Mouse (Mus musculus) left cerebral cortex, postnatal 10 days (tissue): Measurements from ENCODE around the gene Mycbp2. TPM values are rescaled to one million over a fixed set of nuclear protein-coding genes. Genes with fewer than 3 reads are reported as not detected.

ENCODE experiments used
- DNase-seq, 2 experiments: peaks; one replicate each; pipeline ENCODE4 v3.0.0; 2021 to 2022; ENCODE audit warnings: low spot score in 2 of 2, mixed read lengths in 1 of 2; ENCODE audit errors: extremely low spot score in 1 of 2
- intact Hi-C: fragments of 180-260 bp; cut with DNase I; formaldehyde crosslinking; loops from one replicate; pipeline ENCODE4 v1.15.1; 2025
- total RNA-seq, 2 experiments: library from RNA; stranded (reverse); gene quantifications; 2 replicates each; pipeline ENCODE4 v1.2.3; 2021

Gene Mycbp2
- total RNA-seq, 2 experiments from 2014 or later, result 165 to 170 TPM

GRCm38 (mm10) chr14:103296227-103296626 is 50.4 kb downstream of the Mycbp2 start:
- intact Hi-C loops, result no loop called here
- DNase-seq, result no peak

GRCm38 (mm10) chr14:103286650-103287049 is 60.0 kb downstream of the Mycbp2 start:
- intact Hi-C loops, result no loop called here

GRCm38 (mm10) chr14:103276667-103277066 is 69.9 kb downstream of the Mycbp2 start:
- intact Hi-C loops, result no loop called here
- DNase-seq, result no peak

More at GRCm38 (mm10) chr14:103286650-103287049, 60.0 kb downstream of the Mycbp2 start:
- no peak for DNase-seq

- no peak for DNase-seq
- intact Hi-C loops, result no loop called here
Measured at GRCm38 (mm10) chr14:103260437-103260836, 86.2 kb downstream of the Mycbp2 start.

GRCm38 (mm10) chr14:103258745-103259144 is 87.9 kb downstream of the Mycbp2 start:
- intact Hi-C loops, result no loop called here
- no peak for DNase-seq

- DNase-seq, result no peak
- intact Hi-C loops, result no loop called here
Measured at GRCm38 (mm10) chr14:103256866-103257265, 89.7 kb downstream of the Mycbp2 start.

GRCm38 (mm10) chr14:103254311-103254710 is 92.3 kb downstream of the Mycbp2 start:
- intact Hi-C loops, result no loop called here
- no peak for DNase-seq

- intact Hi-C loops, result no loop called here
- DNase-seq, result no peak
Measured at GRCm38 (mm10) chr14:103242020-103242419, 104.6 kb downstream of the Mycbp2 start.

GRCm38 (mm10) chr14:103234770-103235169 is 111.8 kb downstream of the Mycbp2 start:
- no peak for DNase-seq
- intact Hi-C loops, result no loop called here

GRCm38 (mm10) chr14:103233640-103234593 is 112.7 kb downstream of the Mycbp2 start:
- intact Hi-C loops, result no loop called here
- DNase-seq, result no peak

GRCm38 (mm10) chr14:103222356-103222755 is 124.3 kb downstream of the Mycbp2 start:
- no peak for DNase-seq
- intact Hi-C loops, result no loop called here

GRCm38 (mm10) chr14:103221751-103222150 is 124.9 kb downstream of the Mycbp2 start:
- DNase-seq, result no peak
- intact Hi-C loops, result no loop called here

GRCm38 (mm10) chr14:103216331-103216730 is 130.3 kb downstream of the Mycbp2 start:
- no peak for DNase-seq
- intact Hi-C loops, result no loop called here

- no peak for DNase-seq
Measured at GRCm38 (mm10) chr14:103186658-103187057, 160.0 kb downstream of the Mycbp2 start.

GRCm38 (mm10) chr14:103186076-103186475 is 160.5 kb downstream of the Mycbp2 start:
- DNase-seq, result no peak
- intact Hi-C loops, result no loop called here

More at GRCm38 (mm10) chr14:103186658-103187057, 160.0 kb downstream of the Mycbp2 start:
- intact Hi-C loops, result no loop called here

- intact Hi-C loops, result no loop called here
- DNase-seq, result no peak
Measured at GRCm38 (mm10) chr14:103180096-103180495, 166.5 kb downstream of the Mycbp2 start.

GRCm38 (mm10) chr14:103162923-103163322 is 183.7 kb downstream of the Mycbp2 start:
- intact Hi-C loops, result no loop called here
- peak in 1 of 2 experiments; percentile 16 for DNase-seq

GRCm38 (mm10) chr14:103155685-103156084 is 190.9 kb downstream of the Mycbp2 start:
- peak in 1 of 2 experiments; percentile 11 for DNase-seq
- intact Hi-C loops, result no loop called here

GRCm38 (mm10) chr14:103150139-103150538 is 196.5 kb downstream of the Mycbp2 start:
- intact Hi-C loops, result no loop called here
- peak in 1 of 2 experiments; percentile 21 for DNase-seq

- intact Hi-C loops, result no loop called here
- DNase-seq, result peak in 1 of 2 experiments; percentile 57
Measured at GRCm38 (mm10) chr14:103131991-103132390, 214.6 kb downstream of the Mycbp2 start.
